Mouse (Mus musculus) intestine, embryonic 15.5 days (tissue): Measurements from ENCODE around the gene Gapdh. TPM values are rescaled to one million over a fixed set of nuclear protein-coding genes. Genes with fewer than 3 reads are reported as not detected.

ENCODE experiments used
- ATAC-seq: fragments of 200-750 bp; cut with Nextera tagmentation; 2 replicates; pipeline ENCODE4 v1.8.0; 2017; ENCODE audit warnings: moderate TSS enrichment, moderate library complexity
- H3K27ac ChIP-seq: fragments of 300-500 bp; sonication (generic); 2 replicates; pipeline ENCODE4 v1.5.1; 2015; ENCODE audit warnings: mild to moderate bottlenecking, inconsistent platforms
- H3K27me3 ChIP-seq: fragments of 300-500 bp; sonication (generic); replicated peaks from 2 replicates; pipeline ENCODE4 v1.6.1; 2015; ENCODE audit warnings: inconsistent platforms
- H3K36me3 ChIP-seq: fragments of 300-500 bp; sonication (generic); 2 replicates; pipeline ENCODE4 v1.6.1; 2015; ENCODE audit warnings: inconsistent platforms
- H3K4me1 ChIP-seq: fragments of 300-500 bp; sonication (generic); replicated peaks from 2 replicates; pipeline ENCODE4 v1.6.1; 2015; ENCODE audit warnings: inconsistent platforms
- H3K4me2 ChIP-seq: fragments of 300-500 bp; sonication (generic); replicated peaks from 2 replicates; pipeline ENCODE4 v1.6.1; 2015; ENCODE audit warnings: mild to moderate bottlenecking, inconsistent platforms
- H3K4me3 ChIP-seq: fragments of 300-500 bp; sonication (generic); replicated peaks from 2 replicates; pipeline ENCODE4 v1.5.1; 2015; ENCODE audit warnings: inconsistent platforms
- H3K9ac ChIP-seq: fragments of 300-500 bp; sonication (generic); 2 replicates; pipeline ENCODE4 v1.6.1; 2015; ENCODE audit warnings: inconsistent platforms
- H3K9me3 ChIP-seq: fragments of 300-500 bp; sonication (generic); 2 replicates; pipeline ENCODE4 v1.6.1; 2016; ENCODE audit warnings: inconsistent platforms
- WGBS: fragments of 180-500 bp; shearing (Covaris S2); methylation state at CpG from one replicate; pipeline ENCODE4 v1.1.7; 2015; 5-methylcytosine and 5-hydroxymethylcytosine counted together
- polyA plus RNA-seq: library from polyadenylated mRNA; unstranded; fragments of >200 nt; fragmentation: Nextera tagmentation; extraction: Ambion mirVana; gene quantifications from 2 replicates; pipeline ENCODE4 v1.2.1, GENCODE M21; 2015

Gapdh gene
- polyA plus RNA-seq, 1 experiment from 2014 or later: 2,316 TPM

DNA sequence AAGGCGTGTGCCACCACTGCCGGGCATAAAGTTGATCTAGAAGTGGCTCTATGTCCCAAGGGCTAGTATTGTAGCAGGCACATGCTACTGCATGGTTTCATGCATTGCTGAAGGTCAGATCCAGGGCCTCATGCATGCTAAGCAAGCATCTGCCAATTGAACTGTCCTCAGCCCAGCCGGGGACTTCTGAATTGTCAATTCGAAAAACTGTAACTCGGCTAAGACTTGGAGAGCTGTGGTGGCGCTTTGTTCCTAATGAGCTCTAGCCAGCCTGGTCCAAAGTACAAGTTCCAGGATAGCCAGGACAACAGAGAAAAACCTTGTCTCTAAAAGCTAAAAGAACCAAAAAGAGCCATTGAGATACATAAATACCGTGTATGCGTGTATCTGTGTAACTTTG lies 46.9 kb downstream of the Gapdh start:
- no peak for ATAC-seq
- Histone ChIP-seq H3K27me3 (no peaks in the 10 kb centered on the region), H3K9ac (no peak overlapping the region), H3K36me3 (peaks cover 67% of the 10 kb centered on the region), H3K4me2 (no peak overlapping the region), H3K27ac (no peak overlapping the region), H3K4me1 (no peaks in the 10 kb centered on the region), H3K4me3 (no peak overlapping the region), H3K9me3 (no peaks in the 10 kb centered on the region)
- WGBS: 93% methylated on average over 8 of the region's 8 CpGs

DNA sequence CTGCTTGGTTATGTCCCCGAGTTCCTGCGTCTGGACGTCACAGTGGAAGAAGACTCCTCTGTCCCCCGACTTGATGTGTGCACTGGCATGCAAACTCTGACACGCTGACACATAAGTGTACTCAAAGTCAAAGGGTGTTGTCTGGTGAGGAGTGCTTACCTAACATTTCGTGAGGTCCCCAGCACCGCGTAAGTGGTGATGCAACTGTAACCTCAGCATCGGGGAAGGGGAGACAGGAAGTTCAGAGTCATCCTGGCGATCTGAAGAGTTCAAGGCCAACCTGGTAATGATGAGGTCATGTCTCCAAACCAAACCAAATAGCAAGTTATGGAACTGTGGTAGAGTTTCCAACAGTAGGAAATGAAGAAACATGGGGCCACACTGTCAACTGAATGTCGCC lies 53.7 kb downstream of the Gapdh start:
- Histone ChIP-seq H3K36me3 (peaks cover 71% of the 10 kb centered on the region), H3K9ac (no peak overlapping the region), H3K4me2 (no peak overlapping the region), H3K27ac (no peak overlapping the region), H3K4me3 (no peak overlapping the region), H3K9me3 (no peaks in the 10 kb centered on the region), H3K4me1 (no peaks in the 10 kb centered on the region), H3K27me3 (no peaks in the 10 kb centered on the region)
- no peak for ATAC-seq
- WGBS: 91% methylated on average over 11 of the region's 11 CpGs

Other genes starting within 250 kb of the Gapdh start
- gene Ptms, start 246.4 kb downstream of the Gapdh start, polyA plus RNA-seq: 241 and 282 TPM in 2 replicates
- gene Mlf2, start 235.1 kb downstream of the Gapdh start, polyA plus RNA-seq: 336 and 340 TPM in 2 replicates
- gene Cops7a, start 200.9 kb downstream of the Gapdh start, polyA plus RNA-seq: 159 and 170 TPM in 2 replicates
- gene Pianp, start 169.8 kb downstream of the Gapdh start, polyA plus RNA-seq: 1.8 and 2.1 TPM in 2 replicates
- gene Zfp384, start 157.3 kb downstream of the Gapdh start, polyA plus RNA-seq: 13.4 and 14.3 TPM in 2 replicates
- gene Ing4, start 126.7 kb downstream of the Gapdh start, polyA plus RNA-seq: 96.2 and 103 TPM in 2 replicates
- gene Acrbp, start 116.8 kb downstream of the Gapdh start, polyA plus RNA-seq: 8.5 and 9.3 TPM in 2 replicates
- gene Lpar5, start 98.5 kb downstream of the Gapdh start, polyA plus RNA-seq: 5.8 and 6.1 TPM in 2 replicates
- gene Chd4, start 70.5 kb downstream of the Gapdh start, polyA plus RNA-seq: 62.3 and 62.6 TPM in 2 replicates
- 68.1 and 70.3 TPM in 2 replicates for gene Nop2, start 34.6 kb downstream of the Gapdh start, polyA plus RNA-seq
- 6.9 and 7.2 TPM in 2 replicates for gene Iffo1, start 21.2 kb downstream of the Gapdh start, polyA plus RNA-seq
- 83.3 and 96.9 TPM in 2 replicates for gene Ncapd2, start 25.2 kb upstream of the Gapdh start, polyA plus RNA-seq
- 267 and 273 TPM in 2 replicates for gene Mrpl51, start 25.3 kb upstream of the Gapdh start, polyA plus RNA-seq
- 4.6 and 5.3 TPM in 2 replicates for gene Vamp1, start 49.1 kb upstream of the Gapdh start, polyA plus RNA-seq
- 8.7 and 10.7 TPM in 2 replicates for gene Tapbpl, start 65.4 kb upstream of the Gapdh start, polyA plus RNA-seq
- 1.4 and 1.6 TPM in 2 replicates for gene Cd27, start 70.5 kb upstream of the Gapdh start, polyA plus RNA-seq
- gene Tuba3a, start 119.6 kb upstream of the Gapdh start, polyA plus RNA-seq: 0.14 TPM in 1 of 2 replicates, not detected in the other
- 78.6 and 83.8 TPM in 2 replicates for gene Ltbr, start 147.4 kb upstream of the Gapdh start, polyA plus RNA-seq
- gene Scnn1a, start 154.2 kb upstream of the Gapdh start, polyA plus RNA-seq: 2.6 and 3.3 TPM in 2 replicates
- gene Tnfrsf1a, start 182.9 kb upstream of the Gapdh start, polyA plus RNA-seq: 69.1 and 71.4 TPM in 2 replicates
- gene Plekhg6, start 214.3 kb upstream of the Gapdh start, polyA plus RNA-seq: 7.3 and 8.9 TPM in 2 replicates